Mouse (Mus musculus) megakaryocyte, embryonic 14.5 days (primary cell): ENCODE measurements around the gene Celf2. TPM values are rescaled to one million over a fixed set of nuclear protein-coding genes. Genes with fewer than 3 reads are reported as not detected.

ENCODE experiments used
- H3K27me3 ChIP-seq: replicated peaks from 2 replicates; pipeline ENCODE3; 2012; ENCODE audit warnings: inconsistent platforms
- H3K36me3 ChIP-seq: replicated peaks from 2 replicates; pipeline ENCODE3; 2012; ENCODE audit warnings: low read length, inconsistent platforms, mixed read lengths
- H3K4me1 ChIP-seq: 2 replicates; pipeline ENCODE4 v1.6.1; 2012; ENCODE audit warnings: inconsistent platforms
- H3K4me3 ChIP-seq: replicated peaks from 2 replicates; pipeline ENCODE3; 2012; ENCODE audit warnings: moderate library complexity, mild to moderate bottlenecking, inconsistent platforms
- H3K9me3 ChIP-seq: 2 replicates; pipeline ENCODE4 v1.6.1; 2012; ENCODE audit warnings: inconsistent platforms
- FLI1 ChIP-seq: IDR thresholded peaks from 2 replicates; pipeline ENCODE4 v1.6.1; 2012; ENCODE audit warnings: low read length, inconsistent platforms, mixed read lengths
- GATA1 ChIP-seq: IDR thresholded peaks from 3 replicates; pipeline ENCODE4 v1.6.1; 2012; ENCODE audit warnings: mixed read lengths, low read length, inconsistent platforms, borderline replicate concordance
- polyA plus RNA-seq: library from polyadenylated mRNA; stranded (reverse); fragments of >175 nt; gene quantifications from 2 replicates; pipeline ENCODE4 v1.2.3, GENCODE M21; 2012; ENCODE audit warnings: low replicate concordance; ENCODE audit not compliant: insufficient read depth

Celf2 gene
- polyA plus RNA-seq, 1 experiment: 4.8 TPM

GRCm38 (mm10) chr2:6821593-6821992 lies 687.8 kb downstream of the Celf2 start:
- no peak overlapping the region for H3K4me3 ChIP-seq
- TF ChIP-seq FLI1: no peak
- no peak for TF ChIP-seq GATA1
- H3K4me1 ChIP-seq: peaks cover 34% of the 10 kb centered on the region

GRCm38 (mm10) chr2:6815281-6815680 lies 694.1 kb downstream of the Celf2 start:
- no peak for TF ChIP-seq FLI1
- TF ChIP-seq GATA1: no peak
- no peak overlapping the region for H3K4me3 ChIP-seq
- no peaks in the 10 kb centered on the region for H3K36me3 ChIP-seq
- H3K4me1 ChIP-seq: peaks cover 21% of the 10 kb centered on the region; the same call in 1 of the 2 replicates
- H3K9me3 ChIP-seq: peaks cover 3% of the 10 kb centered on the region; the same call in 1 of the 2 replicates
- no peaks in the 10 kb centered on the region for H3K27me3 ChIP-seq

More at GRCm38 (mm10) chr2:6821593-6821992, 687.8 kb downstream of the Celf2 start:
- no peaks in the 10 kb centered on the region for H3K9me3 ChIP-seq
- H3K27me3 ChIP-seq: no peaks in the 10 kb centered on the region
- H3K36me3 ChIP-seq: no peaks in the 10 kb centered on the region

- Histone ChIP-seq H3K36me3 (no peaks in the 10 kb centered on the region), H3K27me3 (no peaks in the 10 kb centered on the region), H3K4me3 (no peak overlapping the region), H3K4me1 (no peaks in the 10 kb centered on the region), H3K9me3 (peaks cover 3% of the 10 kb centered on the region; the same call in 1 of the 2 replicates)
- TF ChIP-seq GATA1: no peak
- TF ChIP-seq FLI1: no peak
These were observed 700.6 kb downstream of the Celf2 start for GRCm38 (mm10) chr2:6808736-6809135.

- Histone ChIP-seq H3K36me3 (no peaks in the 10 kb centered on the region), H3K27me3 (no peaks in the 10 kb centered on the region), H3K4me1 (no peaks in the 10 kb centered on the region), H3K9me3 (no peaks in the 10 kb centered on the region), H3K4me3 (no peak overlapping the region)
- TF ChIP-seq GATA1 (no peak), FLI1 (no peak)
These were observed 712.6 kb downstream of the Celf2 start for GRCm38 (mm10) chr2:6796754-6797153.

- no peak overlapping the region for H3K4me3 ChIP-seq
- H3K36me3 ChIP-seq: no peaks in the 10 kb centered on the region
- H3K4me1 ChIP-seq: peaks cover 1% of the 10 kb centered on the region
- no peak for TF ChIP-seq FLI1
- no peak for TF ChIP-seq GATA1
- no peaks in the 10 kb centered on the region for H3K9me3 ChIP-seq
- no peaks in the 10 kb centered on the region for H3K27me3 ChIP-seq
These were observed 713.3 kb downstream of the Celf2 start for GRCm38 (mm10) chr2:6795995-6796588.

- no peak for TF ChIP-seq FLI1
- no peak for TF ChIP-seq GATA1
- Histone ChIP-seq H3K36me3 (no peaks in the 10 kb centered on the region), H3K9me3 (no peaks in the 10 kb centered on the region), H3K4me1 (peaks cover 5% of the 10 kb centered on the region), H3K27me3 (no peaks in the 10 kb centered on the region), H3K4me3 (no peak overlapping the region)
These were observed 714.5 kb downstream of the Celf2 start for GRCm38 (mm10) chr2:6794858-6795257.

- no peaks in the 10 kb centered on the region for H3K27me3 ChIP-seq
- peaks cover 10% of the 10 kb centered on the region for H3K4me1 ChIP-seq
- H3K4me3 ChIP-seq: no peak overlapping the region
- TF ChIP-seq FLI1 (no peak), GATA1 (no peak)
- H3K9me3 ChIP-seq: no peaks in the 10 kb centered on the region
- no peaks in the 10 kb centered on the region for H3K36me3 ChIP-seq
These were observed 718.5 kb downstream of the Celf2 start for GRCm38 (mm10) chr2:6790876-6791275.

- H3K27me3 ChIP-seq: no peaks in the 10 kb centered on the region
- no peak overlapping the region for H3K4me3 ChIP-seq
These were observed 722.7 kb downstream of the Celf2 start for GRCm38 (mm10) chr2:6786494-6787144.

GRCm38 (mm10) chr2:6770214-6770613 lies 739.1 kb downstream of the Celf2 start:
- Histone ChIP-seq H3K4me3 (no peak overlapping the region), H3K27me3 (no peaks in the 10 kb centered on the region), H3K9me3 (no peaks in the 10 kb centered on the region), H3K4me1 (no peaks in the 10 kb centered on the region), H3K36me3 (no peaks in the 10 kb centered on the region)
- TF ChIP-seq FLI1: no peak
- no peak for TF ChIP-seq GATA1

More at GRCm38 (mm10) chr2:6786494-6787144, 722.7 kb downstream of the Celf2 start:
- TF ChIP-seq GATA1: no peak
- TF ChIP-seq FLI1: no peak
- H3K36me3 ChIP-seq: no peaks in the 10 kb centered on the region
- H3K4me1 ChIP-seq: peaks cover 10% of the 10 kb centered on the region
- H3K9me3 ChIP-seq: no peaks in the 10 kb centered on the region

GRCm38 (mm10) chr2:6762381-6762780 lies 747.0 kb downstream of the Celf2 start:
- Histone ChIP-seq H3K36me3 (no peaks in the 10 kb centered on the region), H3K4me1 (peaks cover 16% of the 10 kb centered on the region), H3K27me3 (no peaks in the 10 kb centered on the region), H3K9me3 (no peaks in the 10 kb centered on the region), H3K4me3 (peak overlapping the region; percentile 67)
- no peak for TF ChIP-seq FLI1
- no peak; the same call in 2 of the 3 replicates for TF ChIP-seq GATA1
